Mouse (Mus musculus) kidney, embryonic 14.5 days (tissue): ENCODE results near the gene Lman1l. TPM values are rescaled to one million over a fixed set of nuclear protein-coding genes. Genes with fewer than 3 reads are reported as not detected.

Source experiments
- ATAC-seq: fragments of 200-750 bp; cut with Nextera tagmentation; 2 replicates; pipeline ENCODE4 v1.8.0; 2017; ENCODE audit warnings: moderate number of reproducible peaks, mild to moderate bottlenecking, moderate TSS enrichment, moderate library complexity; ENCODE audit not compliant: low FRiP score, low TSS enrichment
- H3K27ac ChIP-seq: fragments of 300-500 bp; sonication (generic); 2 replicates; pipeline ENCODE4 v1.5.1; 2014; ENCODE audit warnings: low read depth, mild to moderate bottlenecking, low read length, moderate library complexity, mixed read lengths
- H3K27me3 ChIP-seq: fragments of 300-500 bp; sonication (generic); 2 replicates; pipeline ENCODE4 v1.6.1; 2014; ENCODE audit warnings: mild to moderate bottlenecking, low read length; ENCODE audit not compliant: control insufficient read depth, insufficient read depth
- H3K36me3 ChIP-seq: fragments of 300-500 bp; sonication (generic); 2 replicates; pipeline ENCODE4 v1.6.1; 2014; ENCODE audit warnings: low read length, mixed read lengths; ENCODE audit not compliant: control insufficient read depth, insufficient read depth
- H3K4me1 ChIP-seq: fragments of 300-500 bp; sonication (generic); 2 replicates; pipeline ENCODE4 v1.6.1; 2014; ENCODE audit warnings: low read length, mixed read lengths; ENCODE audit not compliant: control insufficient read depth, insufficient read depth
- H3K4me2 ChIP-seq: fragments of 300-500 bp; sonication (generic); replicated peaks from 2 replicates; pipeline ENCODE4 v1.6.1; 2014; ENCODE audit warnings: low read depth, mild to moderate bottlenecking, low read length
- H3K4me3 ChIP-seq: fragments of 300-500 bp; sonication (generic); 2 replicates; pipeline ENCODE4 v1.5.1; 2014; ENCODE audit warnings: mild to moderate bottlenecking, low read length
- H3K9ac ChIP-seq: fragments of 300-500 bp; sonication (generic); 2 replicates; pipeline ENCODE4 v1.6.1; 2014; ENCODE audit warnings: low read depth, mild to moderate bottlenecking, low read length, moderate library complexity
- H3K9me3 ChIP-seq: fragments of 300-500 bp; sonication (generic); 2 replicates; pipeline ENCODE4 v1.6.1; 2016; ENCODE audit warnings: low read length; ENCODE audit not compliant: control insufficient read depth
- WGBS: fragments of 180-500 bp; shearing (Covaris S2); extraction: QIAGEN DNeasy Blood & Tissue Kit; methylation state at CpG from one replicate; pipeline ENCODE4 v1.1.7; 2014; 5-methylcytosine and 5-hydroxymethylcytosine counted together
- polyA plus RNA-seq: library from polyadenylated mRNA; unstranded; fragments of >200 nt; fragmentation: Nextera tagmentation; extraction: Ambion mirVana; gene quantifications from 2 replicates; pipeline ENCODE4 v1.2.1, GENCODE M21; 2014

Gene Lman1l
- not detected in 2 replicates for polyA plus RNA-seq

DNA sequence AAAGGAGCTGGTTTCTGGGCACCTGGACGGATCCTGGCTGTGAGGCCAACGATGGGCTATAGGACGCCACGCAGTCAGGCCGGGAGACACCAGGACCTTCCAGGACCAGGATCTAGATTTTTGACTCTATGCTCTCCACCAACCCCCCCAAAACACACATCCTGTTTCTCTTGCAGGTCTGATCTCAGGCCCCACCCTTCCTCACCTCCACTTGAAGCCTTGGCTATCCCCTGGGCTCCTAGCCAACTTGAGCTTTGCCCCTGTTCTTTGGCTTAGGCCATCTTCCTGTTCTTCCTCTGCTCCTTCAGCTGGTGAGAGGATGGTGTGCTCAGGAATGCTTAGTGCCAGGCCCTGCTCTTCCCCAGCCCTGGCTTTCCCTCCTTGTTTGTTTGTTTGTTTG is at the start of gene Lman1l:
TSS of gene Lman1l (minus strand) at position 101 of the 400 bp plus-strand sequence.
- no peak within 1 kb of the TSS for H3K4me2 ChIP-seq
- H3K4me3 ChIP-seq = no peak within 1 kb of the TSS
- no peaks in the 10 kb centered on the region for H3K27me3 ChIP-seq
- no peak within 1 kb of the TSS for H3K27ac ChIP-seq
- no peak within 1 kb of the TSS for H3K9ac ChIP-seq
- no peaks in the 10 kb centered on the region for H3K4me1 ChIP-seq
- no peak for ATAC-seq
- H3K36me3 ChIP-seq = peaks cover 7% of the 10 kb centered on the region
- WGBS = 92% methylated on average over 5 of the region's 5 CpGs
- H3K9me3 ChIP-seq = no peaks in the 10 kb centered on the region

DNA sequence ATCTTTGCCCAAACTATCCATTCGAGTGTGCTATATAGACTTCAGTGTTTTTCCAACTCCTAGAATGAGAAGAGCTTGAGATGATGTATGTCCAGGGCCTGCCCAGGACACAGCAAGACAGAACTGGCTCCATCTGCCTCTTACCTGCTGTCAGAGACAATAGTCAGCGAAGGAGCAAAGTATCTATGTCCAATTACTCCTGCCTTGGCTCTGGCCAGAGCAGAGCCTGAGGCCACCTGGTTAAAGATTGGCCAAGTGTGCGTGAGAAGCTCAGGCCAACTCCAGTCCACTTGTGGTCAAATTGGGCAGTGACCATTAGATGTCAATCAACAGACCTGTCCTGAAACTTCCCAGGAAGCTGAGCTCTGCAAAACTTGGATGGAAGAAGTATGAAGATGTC is 49.0 kb upstream of the Lman1l start:
- Histone ChIP-seq H3K9ac (no peak overlapping the region), H3K4me3 (no peak overlapping the region), H3K4me2 (no peak overlapping the region), H3K36me3 (no peaks in the 10 kb centered on the region), H3K27me3 (no peaks in the 10 kb centered on the region), H3K27ac (no peak overlapping the region), H3K9me3 (no peaks in the 10 kb centered on the region), H3K4me1 (no peaks in the 10 kb centered on the region)
- 74% methylated on average over 3 of the region's 3 CpGs for WGBS
- ATAC-seq = no peak

DNA sequence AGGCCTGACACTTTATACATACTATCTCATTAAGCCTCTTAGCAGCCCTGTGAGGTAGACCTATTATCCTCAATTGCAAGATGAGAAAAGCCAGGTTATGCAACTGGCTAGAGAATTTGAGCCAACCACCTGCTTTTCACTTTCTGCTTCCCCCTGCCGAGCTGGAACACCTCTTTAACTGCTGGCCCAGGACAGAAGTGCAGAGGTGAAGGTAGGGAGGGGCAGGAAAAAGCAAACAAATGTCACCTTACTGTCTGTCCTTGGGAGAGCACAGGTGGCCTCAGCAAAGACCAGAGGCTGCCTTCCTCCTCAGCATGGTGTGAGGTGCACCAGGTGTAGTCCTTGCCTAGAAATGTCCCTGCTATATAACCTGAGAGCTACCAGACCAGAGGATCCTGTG is 47.7 kb upstream of the Lman1l start:
- H3K9me3 ChIP-seq = no peaks in the 10 kb centered on the region
- no peaks in the 10 kb centered on the region for H3K36me3 ChIP-seq
- WGBS = 24% methylated on average over 1 of the region's 1 CpGs
- no peak overlapping the region for H3K9ac ChIP-seq
- H3K27ac ChIP-seq = no peak overlapping the region
- no peak overlapping the region for H3K4me2 ChIP-seq
- H3K4me3 ChIP-seq = no peak overlapping the region
- no peaks in the 10 kb centered on the region for H3K27me3 ChIP-seq
- no peaks in the 10 kb centered on the region for H3K4me1 ChIP-seq
- no peak for ATAC-seq

DNA sequence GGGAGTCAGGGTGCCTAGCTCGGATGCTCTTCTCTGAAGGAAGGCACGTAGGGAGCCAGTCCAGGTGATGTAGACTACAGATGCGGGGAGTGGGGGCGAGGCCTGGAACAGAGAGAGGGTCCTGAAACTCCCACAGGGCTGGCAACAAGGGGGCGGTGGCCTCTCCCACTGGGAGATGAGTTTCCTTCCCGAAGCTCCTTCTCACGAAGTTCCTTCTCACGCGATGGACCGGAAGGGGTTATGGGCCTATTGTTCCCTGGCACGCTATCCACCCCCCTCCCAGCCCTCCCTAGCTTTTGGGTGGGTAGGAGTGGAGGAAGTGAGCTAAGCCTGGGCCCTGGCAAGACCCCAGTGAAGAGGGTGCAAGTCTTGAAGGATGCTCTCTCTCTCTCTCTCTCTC is 47.2 kb upstream of the Lman1l start:
- ATAC-seq = no peak
- no peaks in the 10 kb centered on the region for H3K9me3 ChIP-seq
- WGBS = 68% methylated on average over 11 of the region's 11 CpGs
- H3K4me1 ChIP-seq = no peaks in the 10 kb centered on the region
- no peak overlapping the region for H3K9ac ChIP-seq
- no peak overlapping the region for H3K4me2 ChIP-seq
- no peaks in the 10 kb centered on the region for H3K27me3 ChIP-seq
- no peaks in the 10 kb centered on the region for H3K36me3 ChIP-seq
- H3K4me3 ChIP-seq = no peak overlapping the region
- no peak overlapping the region for H3K27ac ChIP-seq

DNA sequence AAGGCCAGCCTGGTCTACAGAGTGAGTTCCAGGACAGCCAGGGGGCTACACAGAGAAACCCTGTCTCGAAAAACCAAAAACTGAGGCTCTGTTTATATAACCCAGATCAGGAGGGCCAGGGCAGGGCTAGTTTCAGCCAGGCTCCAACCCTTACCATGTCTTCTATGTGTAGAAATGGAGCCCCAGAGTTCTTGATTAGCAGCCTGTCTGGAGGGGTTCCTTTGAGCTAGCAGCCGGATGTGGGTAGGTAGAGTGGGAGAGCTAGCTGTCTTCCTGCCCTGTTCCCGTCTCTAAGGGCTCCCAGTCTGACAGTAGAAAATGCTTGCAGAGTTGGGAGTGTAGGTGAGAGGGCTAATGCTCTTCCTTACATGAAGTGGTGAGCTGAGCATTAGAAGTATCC is 46.6 kb upstream of the Lman1l start:
- no peaks in the 10 kb centered on the region for H3K9me3 ChIP-seq
- H3K27ac ChIP-seq = no peak overlapping the region
- no peak for ATAC-seq
- H3K4me2 ChIP-seq = no peak overlapping the region
- H3K4me3 ChIP-seq = no peak overlapping the region
- no peak overlapping the region for H3K9ac ChIP-seq
- WGBS = 76% methylated on average over 3 of the region's 3 CpGs
- H3K36me3 ChIP-seq = no peaks in the 10 kb centered on the region
- no peaks in the 10 kb centered on the region for H3K27me3 ChIP-seq
- no peaks in the 10 kb centered on the region for H3K4me1 ChIP-seq

DNA sequence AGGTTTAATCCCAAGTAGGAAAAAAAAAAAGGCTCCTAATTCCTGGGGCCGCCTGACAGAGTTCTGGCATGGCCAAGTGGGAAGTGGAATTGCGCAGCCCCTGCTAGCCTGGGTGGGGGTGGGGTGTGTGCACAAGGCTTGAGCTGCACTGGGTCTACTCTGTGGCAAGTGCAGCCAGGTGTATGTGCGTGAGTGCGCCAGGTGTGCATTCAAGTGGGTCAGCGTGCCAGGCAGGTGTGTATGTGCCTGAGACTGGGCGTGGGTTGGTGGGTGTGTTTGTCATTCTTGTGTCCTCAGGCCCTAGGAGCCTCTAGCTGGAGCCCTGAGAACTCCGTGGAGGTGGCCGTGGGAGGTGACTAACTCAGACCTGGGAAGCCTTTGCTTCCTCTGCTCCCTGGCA is 46.0 kb upstream of the Lman1l start:
- 69% methylated on average over 8 of the region's 8 CpGs for WGBS
- Histone ChIP-seq H3K27me3 (no peaks in the 10 kb centered on the region), H3K4me1 (no peaks in the 10 kb centered on the region), H3K9ac (no peak overlapping the region), H3K36me3 (no peaks in the 10 kb centered on the region), H3K4me2 (no peak overlapping the region), H3K4me3 (no peak overlapping the region), H3K27ac (no peak overlapping the region), H3K9me3 (no peaks in the 10 kb centered on the region)
- ATAC-seq = no peak

DNA sequence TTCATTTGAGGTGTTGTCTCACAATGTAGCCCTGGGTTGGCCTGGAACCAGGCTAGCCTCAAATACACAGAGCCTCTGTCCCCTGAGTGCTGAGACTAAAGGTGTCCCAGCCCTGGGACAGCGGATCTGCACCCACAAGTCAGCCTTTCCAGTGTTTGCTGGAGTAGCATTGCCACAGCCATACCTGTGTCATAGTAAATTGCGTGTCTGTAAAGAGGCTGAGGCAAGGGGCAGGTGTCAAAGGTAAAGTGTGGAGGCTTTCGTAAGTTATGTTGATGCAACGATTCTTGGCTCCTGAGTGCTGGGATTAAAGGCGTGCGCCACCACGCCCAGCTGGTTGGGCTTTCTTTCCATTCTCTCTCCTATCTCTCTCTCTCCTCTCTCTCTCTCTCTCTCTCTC is 44.0 kb upstream of the Lman1l start:
- Histone ChIP-seq H3K27ac (no peak overlapping the region), H3K9me3 (no peaks in the 10 kb centered on the region), H3K9ac (no peak overlapping the region), H3K4me2 (no peak overlapping the region), H3K4me1 (no peaks in the 10 kb centered on the region), H3K27me3 (no peaks in the 10 kb centered on the region), H3K36me3 (no peaks in the 10 kb centered on the region), H3K4me3 (no peak overlapping the region)
- ATAC-seq = no peak
- WGBS = 61% methylated on average over 7 of the region's 7 CpGs

DNA sequence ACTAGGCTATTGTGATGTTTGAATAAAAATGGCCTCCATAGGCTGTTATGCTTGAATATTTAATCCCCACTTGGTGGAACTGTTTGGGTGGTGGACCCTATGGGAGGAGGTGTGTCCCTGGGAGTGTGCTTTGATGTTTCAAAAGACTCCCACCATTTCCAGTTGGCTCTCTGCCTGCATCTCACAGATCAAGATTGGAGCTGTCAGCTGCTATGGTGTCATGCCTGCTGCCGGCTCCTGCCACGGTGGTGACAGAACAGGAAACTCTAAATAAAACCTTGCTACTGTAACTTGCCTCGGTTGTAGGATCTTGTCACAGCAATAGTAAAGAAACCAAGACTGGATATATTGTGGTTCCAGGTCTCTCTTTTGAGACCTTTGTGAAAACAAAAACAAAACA is 41.0 kb upstream of the Lman1l start:
- Histone ChIP-seq H3K4me2 (no peak overlapping the region), H3K4me1 (no peaks in the 10 kb centered on the region), H3K36me3 (no peaks in the 10 kb centered on the region), H3K9me3 (no peaks in the 10 kb centered on the region), H3K27me3 (no peaks in the 10 kb centered on the region), H3K4me3 (no peak overlapping the region), H3K9ac (no peak overlapping the region), H3K27ac (no peak overlapping the region)
- ATAC-seq = no peak
- WGBS = 54% methylated on average over 3 of the region's 3 CpGs

DNA sequence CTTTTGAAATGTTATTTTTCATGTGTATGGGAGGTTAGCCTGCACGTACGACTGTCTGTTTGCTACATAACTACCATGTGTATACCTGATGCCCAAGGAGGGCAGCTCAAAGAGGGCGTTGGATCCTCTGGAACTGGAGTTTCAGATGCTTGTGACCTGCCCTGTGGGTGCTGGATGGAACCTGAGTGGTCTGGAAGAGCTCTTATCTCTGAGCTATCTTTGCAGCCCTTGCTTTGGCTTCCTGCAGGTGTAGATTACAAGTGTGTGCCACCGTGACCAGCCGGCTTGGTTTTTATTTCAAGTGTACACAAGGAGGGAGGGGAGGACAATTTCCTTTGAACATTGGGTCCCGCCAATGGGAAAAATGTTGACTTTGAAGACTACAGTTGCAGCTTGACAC is 39.9 kb upstream of the Lman1l start:
- ATAC-seq = 0 out of 2 replicates have a peak, but pooled peaks have one; percentile 36
- no peak overlapping the region for H3K4me2 ChIP-seq
- H3K9ac ChIP-seq = no peak overlapping the region
- no peak overlapping the region for H3K4me3 ChIP-seq
- 52% methylated on average over 6 of the region's 6 CpGs for WGBS
- H3K36me3 ChIP-seq = no peaks in the 10 kb centered on the region
- H3K27ac ChIP-seq = no peak overlapping the region
- no peaks in the 10 kb centered on the region for H3K4me1 ChIP-seq
- no peaks in the 10 kb centered on the region for H3K27me3 ChIP-seq
- no peaks in the 10 kb centered on the region for H3K9me3 ChIP-seq

DNA sequence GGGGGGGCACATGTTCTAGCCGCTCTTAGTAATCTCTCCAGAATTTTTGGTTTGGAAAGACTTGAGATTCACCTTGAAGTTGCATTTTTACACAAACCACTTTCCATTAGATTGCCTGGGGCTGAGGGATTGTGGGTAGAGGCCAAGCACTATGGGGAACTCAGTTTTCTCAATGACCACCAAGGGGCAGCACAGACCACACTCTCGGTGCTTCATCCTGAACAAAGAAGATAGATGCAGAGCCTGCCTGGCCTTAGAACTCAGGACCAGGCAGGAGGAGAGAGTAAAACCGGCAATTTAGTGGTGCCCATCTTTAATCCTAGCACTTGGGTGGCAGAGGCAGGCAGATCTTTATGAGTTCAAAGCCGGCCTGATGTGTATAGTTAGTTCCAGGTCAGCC is 39.2 kb upstream of the Lman1l start:
- 25% methylated on average over 4 of the region's 4 CpGs for WGBS
- H3K4me1 ChIP-seq = no peaks in the 10 kb centered on the region
- no peaks in the 10 kb centered on the region for H3K36me3 ChIP-seq
- no peak overlapping the region for H3K4me3 ChIP-seq
- no peaks in the 10 kb centered on the region for H3K9me3 ChIP-seq
- H3K4me2 ChIP-seq = no peak overlapping the region
- H3K27me3 ChIP-seq = no peaks in the 10 kb centered on the region
- peak; percentile 71; the same call in 1 of the 2 replicates for ATAC-seq
- H3K9ac ChIP-seq = no peak overlapping the region
- no peak overlapping the region for H3K27ac ChIP-seq
